Mouse (Mus musculus): Measurements from ENCODE around the gene St6galnac3.

Gene St6galnac3

GRCm38 (mm10) chr3:153354186-153354987, 370.6 kb downstream of the St6galnac3 start:
- no peak for DNase-seq (ENCODE audit: low read depth, low spot score)

GRCm38 (mm10) chr3:153353313-153354103, 371.5 kb downstream of the St6galnac3 start:
- no peak for DNase-seq (ENCODE audit: low read depth, low spot score)

GRCm38 (mm10) chr3:153349981-153350380, 375.0 kb downstream of the St6galnac3 start:
- DNase-seq (ENCODE audit: low read depth, low spot score): no peak

DNA sequence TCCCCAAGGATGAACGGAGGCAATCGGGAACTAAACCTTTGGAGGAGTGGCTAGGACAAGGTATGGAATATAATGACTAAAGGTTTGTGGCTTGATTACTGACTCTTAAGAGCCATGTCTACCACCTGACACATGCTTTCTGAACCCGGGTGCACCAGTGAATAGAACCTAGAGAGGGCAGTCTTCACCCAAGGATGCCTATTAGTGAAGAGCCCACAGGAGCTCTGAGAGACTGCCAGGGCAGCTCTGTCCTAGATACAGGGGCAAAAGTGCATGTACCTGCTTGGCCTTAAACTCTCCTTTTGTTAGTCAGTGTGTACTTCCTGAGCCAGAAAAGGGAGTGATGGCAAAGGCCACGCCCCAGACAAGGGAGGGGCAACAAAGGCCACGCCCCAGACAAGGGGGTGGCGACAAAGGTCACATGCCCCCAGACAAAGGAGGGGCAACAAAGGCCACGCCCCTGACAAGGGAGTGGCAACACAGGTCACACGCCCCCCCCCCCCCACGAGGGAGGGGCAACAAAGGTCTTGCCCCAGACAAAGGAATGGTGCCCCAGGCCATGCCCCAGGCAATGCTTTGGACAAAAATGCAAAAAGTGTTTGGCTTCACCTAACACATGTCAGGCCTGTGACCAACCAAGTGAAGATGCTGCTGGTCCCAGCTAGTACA, 376.0 kb downstream of the St6galnac3 start:
- peak; percentile 56 for DNase-seq (ENCODE audit: low read depth, low spot score)

- DNase-seq (ENCODE audit: low read depth, low spot score): no peak
These were observed 380.0 kb downstream of the St6galnac3 start for GRCm38 (mm10) chr3:153344979-153345378.

DNA sequence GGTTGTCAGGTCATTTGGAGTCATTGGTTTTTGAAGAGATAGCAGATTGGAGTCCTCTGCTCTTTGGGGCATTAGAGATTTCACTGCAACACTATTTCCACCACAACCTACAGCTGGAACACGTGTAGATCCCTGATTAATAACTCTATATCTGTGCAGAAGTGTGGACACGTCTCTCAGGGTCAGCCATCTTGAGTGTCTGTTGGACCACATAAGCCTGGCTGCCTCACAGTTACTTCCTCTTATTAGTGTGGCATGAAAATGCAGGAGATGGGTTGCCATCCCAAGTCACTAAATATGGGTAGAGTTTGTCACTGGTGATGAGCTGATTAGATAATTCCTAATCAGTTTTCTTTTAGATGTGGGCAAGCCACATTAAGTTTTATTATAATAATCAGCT, 385.0 kb downstream of the St6galnac3 start:
- DNase-seq (ENCODE audit: low read depth, low spot score): no peak

DNA sequence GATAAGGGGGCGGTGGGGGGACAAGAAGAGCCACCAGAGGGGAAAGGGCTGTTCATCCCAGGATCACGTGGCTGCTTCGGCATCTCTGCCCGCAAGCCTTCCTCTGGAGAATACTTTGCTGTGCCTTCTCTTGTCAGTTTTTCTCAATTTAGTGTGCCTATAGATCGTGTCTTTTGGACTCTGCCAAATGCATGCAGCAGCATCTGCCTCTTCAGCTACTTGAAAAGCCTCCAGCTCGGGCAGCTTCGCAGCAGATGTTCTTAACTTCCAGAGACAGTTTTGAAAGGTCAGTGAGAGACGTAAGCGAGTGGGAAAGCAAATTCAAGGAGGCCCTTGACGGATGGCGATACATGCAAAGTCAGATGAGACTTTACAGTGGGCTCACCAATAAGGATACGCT, 385.9 kb downstream of the St6galnac3 start:
- DNase-seq (ENCODE audit: low read depth, low spot score): no peak

DNA sequence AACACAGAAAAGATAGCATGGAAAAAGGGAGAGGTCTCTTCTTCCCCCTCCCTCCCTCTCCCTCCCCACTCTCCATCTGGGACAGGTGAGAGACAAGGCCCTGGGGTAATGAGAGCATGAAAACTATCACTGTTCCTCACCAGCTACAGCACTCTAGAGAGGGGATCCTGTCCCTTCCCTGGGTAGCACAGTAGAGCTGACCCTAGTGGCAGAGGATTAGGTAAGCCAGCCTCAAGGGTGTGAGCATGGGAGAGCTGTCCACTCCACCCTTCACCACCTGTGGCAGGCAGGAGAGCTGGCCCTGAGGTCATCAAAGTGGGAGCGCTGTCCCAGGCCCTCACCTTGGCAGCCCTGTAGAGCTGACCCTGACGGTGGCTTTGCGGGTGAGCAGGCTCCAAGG, 387.2 kb downstream of the St6galnac3 start:
- DNase-seq (ENCODE audit: low read depth, low spot score): no peak

DNA sequence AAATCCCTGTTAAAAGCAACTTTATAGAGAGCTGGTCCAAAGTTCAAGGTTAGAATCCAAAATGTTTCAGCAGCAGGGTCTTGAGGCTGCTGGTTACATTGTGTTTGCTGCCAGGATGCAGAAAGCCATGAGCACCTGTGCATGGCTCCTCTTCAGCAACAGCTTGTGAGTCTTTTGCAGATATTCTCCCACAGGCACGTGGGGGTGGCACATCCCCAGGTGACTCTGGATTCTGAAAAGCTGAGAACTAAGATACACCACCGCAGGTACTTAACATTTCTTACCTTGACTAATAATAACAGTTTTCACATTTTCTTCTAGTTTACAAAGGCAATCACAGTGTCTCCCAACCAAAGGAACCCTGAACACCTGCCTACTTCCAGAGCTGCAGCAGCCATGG, 387.8 kb downstream of the St6galnac3 start:
- DNase-seq (ENCODE audit: low read depth, low spot score): no peak

DNA sequence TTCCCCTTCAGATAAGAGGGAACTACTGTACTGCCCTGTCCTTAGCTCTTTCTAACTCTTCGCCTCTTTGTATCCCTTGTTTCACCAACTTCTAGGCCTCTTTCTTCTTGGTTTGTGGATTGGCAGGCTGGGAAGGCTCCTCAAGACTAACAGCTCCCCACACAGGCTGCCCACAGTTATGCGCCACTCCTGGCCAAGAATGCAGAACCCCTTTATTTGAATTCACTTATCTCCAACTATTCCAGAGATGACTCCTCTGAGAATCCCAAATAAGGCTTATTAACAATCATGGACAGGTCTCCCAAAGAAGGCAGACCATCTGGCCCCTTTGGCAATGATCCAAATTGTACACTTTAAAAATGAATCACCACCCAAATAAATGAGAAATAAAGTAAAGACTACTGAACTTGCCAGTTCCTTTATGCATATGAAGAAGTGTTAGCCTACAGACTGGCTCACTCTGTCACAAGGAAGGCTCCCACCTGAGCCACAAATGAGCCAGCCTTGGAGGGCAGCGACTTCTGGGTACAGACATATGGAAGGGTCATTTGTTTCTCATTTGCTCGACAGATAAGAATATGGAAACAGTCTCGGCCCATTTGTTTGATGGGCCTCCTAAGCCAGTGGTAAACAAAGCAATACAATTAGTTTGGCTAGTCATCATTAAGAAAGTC, 390.7 kb downstream of the St6galnac3 start:
- DNase-seq (ENCODE audit: low read depth, low spot score): no peak

GRCm38 (mm10) chr3:153324307-153324706, 400.7 kb downstream of the St6galnac3 start:
- DNase-seq (ENCODE audit: low read depth, low spot score): no peak

- no peak for DNase-seq (ENCODE audit: low read depth, low spot score)
These were observed 401.5 kb downstream of the St6galnac3 start for GRCm38 (mm10) chr3:153323446-153323845.

DNA sequence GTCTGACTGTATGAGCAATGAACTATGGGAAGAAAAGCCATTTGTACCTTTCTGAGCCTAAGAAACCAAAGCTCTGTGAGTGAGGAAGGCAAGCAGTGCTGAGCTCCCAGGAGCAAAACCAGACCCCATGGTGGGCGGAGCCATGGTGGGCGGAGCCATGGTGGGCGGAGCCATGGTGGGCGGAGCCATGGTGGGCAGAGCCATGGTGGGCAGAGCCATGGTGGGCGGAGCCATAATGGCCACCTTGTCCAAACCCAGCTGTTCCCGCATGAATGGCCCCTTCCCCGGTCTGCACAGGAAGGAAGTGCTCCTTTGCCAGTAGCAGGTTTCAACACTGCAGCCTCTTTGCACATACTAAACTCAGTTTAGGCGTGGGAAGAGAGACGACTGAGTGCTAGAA, 411.4 kb downstream of the St6galnac3 start:
- DNase-seq (ENCODE audit: low read depth, low spot score): no peak

GRCm38 (mm10) chr3:153313167-153313566, 411.8 kb downstream of the St6galnac3 start:
- DNase-seq (ENCODE audit: low read depth, low spot score): no peak

DNA sequence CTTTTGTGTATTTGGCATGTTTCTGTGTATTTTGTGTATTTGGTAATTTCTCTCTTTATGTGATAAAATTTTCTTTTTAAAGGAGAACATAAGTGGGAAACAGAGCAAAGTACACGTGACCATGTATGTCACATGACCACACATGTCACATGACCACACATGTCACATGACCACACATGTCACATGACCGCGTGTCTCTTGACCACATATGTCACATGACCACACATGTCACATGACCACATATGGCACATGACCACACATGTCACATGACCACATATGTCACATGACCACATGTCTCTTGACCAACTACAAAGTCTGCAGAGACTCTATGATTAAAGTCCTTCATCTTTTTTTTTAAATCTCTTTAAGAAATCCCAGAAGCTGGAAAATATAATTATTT, 413.0 kb downstream of the St6galnac3 start:
- no peak for DNase-seq (ENCODE audit: low read depth, low spot score)

DNA sequence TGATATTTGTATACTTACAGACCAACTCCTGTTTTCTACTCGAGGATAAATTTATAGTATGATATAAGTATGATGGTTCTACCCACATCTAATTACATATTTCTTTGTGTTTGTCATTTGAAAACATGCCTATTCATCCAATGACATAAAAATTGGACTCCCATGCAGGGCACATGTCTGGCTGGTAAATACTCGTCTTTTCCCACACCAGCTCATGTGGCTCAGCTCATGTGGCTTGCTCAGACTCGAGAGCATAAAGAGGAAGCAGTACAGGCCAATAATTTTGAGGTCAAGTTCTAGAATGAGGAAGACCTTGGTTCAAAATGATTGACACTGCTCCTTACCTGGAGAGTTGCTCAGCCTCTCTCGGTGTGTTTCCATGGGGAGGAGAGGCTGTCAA, 416.6 kb downstream of the St6galnac3 start:
- no peak for DNase-seq (ENCODE audit: low read depth, low spot score)

- no peak for DNase-seq (ENCODE audit: low read depth, low spot score)
These were observed 419.8 kb downstream of the St6galnac3 start for GRCm38 (mm10) chr3:153305153-153305552.

- DNase-seq (ENCODE audit: low read depth, low spot score): no peak
These were observed 422.6 kb downstream of the St6galnac3 start for GRCm38 (mm10) chr3:153302376-153302775.

DNA sequence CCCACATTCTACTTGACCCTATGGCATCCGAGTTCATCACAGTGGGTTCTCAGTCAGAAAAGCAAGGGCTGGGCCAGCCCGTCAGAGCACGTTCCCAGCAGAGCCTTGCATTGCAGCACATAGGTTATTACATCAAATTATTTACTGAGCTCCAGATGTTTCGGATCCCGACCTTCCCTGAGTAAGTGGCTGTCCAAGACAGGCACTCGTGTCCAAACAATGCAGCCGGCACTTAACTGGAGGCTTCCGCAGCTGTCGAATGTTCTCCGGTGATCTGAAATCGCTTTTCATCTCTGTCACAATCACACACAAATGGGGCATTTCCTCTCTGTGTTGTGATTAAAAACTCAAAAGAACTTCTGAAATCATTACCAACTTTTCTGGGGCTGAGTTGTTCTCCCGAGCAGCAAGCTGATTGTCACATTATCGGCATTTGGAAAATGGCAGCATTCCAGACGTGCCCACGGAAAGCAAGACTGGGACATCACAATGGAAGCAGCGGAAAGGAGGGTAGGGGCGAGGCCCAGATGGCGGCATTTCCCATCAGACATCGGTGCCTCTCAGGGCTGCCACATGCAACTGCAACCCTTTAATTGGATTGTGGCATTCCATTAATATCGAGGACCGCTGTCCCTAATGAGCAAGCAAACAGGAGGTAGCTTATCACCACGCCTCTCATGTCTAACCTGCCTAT, 428.5 kb downstream of the St6galnac3 start:
- DNase-seq (ENCODE audit: low read depth, low spot score): no peak

GRCm38 (mm10) chr3:153292853-153293252, 432.1 kb downstream of the St6galnac3 start:
- no peak for DNase-seq (ENCODE audit: low read depth, low spot score)

DNA sequence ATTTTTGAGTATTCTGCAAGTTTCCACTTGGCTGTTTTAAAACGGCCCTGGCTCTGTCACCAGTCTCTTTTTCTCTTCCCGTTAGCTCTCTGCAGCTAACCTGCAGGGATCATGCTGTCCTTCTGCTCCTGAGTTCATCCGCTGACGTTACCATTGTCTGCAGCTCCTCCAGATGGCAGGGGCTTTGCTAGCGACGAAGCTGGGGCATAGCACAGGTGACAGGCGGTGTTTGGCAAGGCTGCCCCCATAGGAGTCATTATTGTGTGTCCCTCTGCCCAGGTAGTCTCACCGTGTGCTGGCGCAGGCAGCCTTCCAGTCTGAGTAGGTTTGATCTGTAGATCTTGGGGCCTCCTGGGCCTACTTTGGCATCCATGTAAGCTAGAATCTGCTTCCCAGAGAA, 432.6 kb downstream of the St6galnac3 start:
- no peak for DNase-seq (ENCODE audit: low read depth, low spot score)

Data from WW6 (cell line).